Comparison of ENCODE assay signal across 17 mouse cellular contexts in the genomic region with DNA sequence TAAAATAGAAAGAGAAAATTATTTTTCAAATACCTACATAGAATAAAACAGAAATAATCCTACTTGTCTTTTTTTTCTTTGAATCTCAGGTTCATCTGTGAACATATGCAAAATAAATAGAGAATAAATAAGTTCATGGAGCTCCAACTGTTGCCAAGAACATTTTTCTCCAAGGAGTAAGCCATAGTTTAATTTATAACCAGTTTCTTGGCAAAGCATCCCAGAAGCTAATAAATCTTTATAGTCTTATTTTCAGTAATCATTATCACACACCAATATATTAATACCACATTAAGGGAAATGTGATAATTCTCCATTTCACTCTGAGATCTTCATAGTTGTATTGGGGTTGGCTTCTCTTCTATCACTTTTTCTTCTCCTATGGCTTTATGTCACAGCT.
DNase-seq lines count a peak whose midpoint lies in the region; TF ChIP-seq lines count a peak whose summit lies in the region.
"Had no signal": no experiment of that assay in that cellular context is flagged by ENCODE, and none has a peak within 500 bp of the region (broad histone marks: within the 10 kb centered on the region; RNA-seq: fewer than 3 reads in every experiment).

No protein-coding gene starts in this region.

- no peaks in the 10 kb centered on the region for H3K27me3 ChIP-seq in kidney, adult 2 months (replicated peaks; ENCODE audit: control insufficient read depth, insufficient read depth, low read length)
- H3K27me3 ChIP-seq: CH12.LX, Patski had no signal

- TF ChIP-seq CTCF in kidney, adult 2 months (conservative IDR thresholded peaks at IDR 0.05; ENCODE audit: insufficient read depth, insufficient read length, low read depth, low read length) = no peak

- H3K27ac ChIP-seq in kidney, adult 2 months (ENCODE audit: insufficient read depth, low read depth, low read length) = no peak overlapping the region

- H3K4me3 ChIP-seq in kidney, adult 2 months (ENCODE audit: insufficient read depth, low read depth, low read length) = no peak overlapping the region

- peak; percentile 75 for DNase-seq in kidney, adult 2 months
- DNase-seq in kidney, postnatal 14 days = no peak
- peak; percentile 83 for DNase-seq in kidney, adult 9 months
- no peak for DNase-seq in kidney, adult 11 months
- DNase-seq: adrenal gland, adult 2 months; adrenal gland, adult 8-10 months; adrenal gland, postnatal 10 days; adrenal gland, postnatal 14 days; adrenal gland, postnatal 25 days; adrenal gland, postnatal 36 days; B cell, adult 2 months; cerebellum, adult 11 months; cerebellum, adult 11-12 months; cerebellum, adult 18-20 months had no signal

- no peaks in the 10 kb centered on the region for H3K36me3 ChIP-seq in kidney, adult 2 months (ENCODE audit: control insufficient read depth, insufficient read depth, low read length)
- H3K36me3 ChIP-seq: G1E had no signal

- no peak for TF ChIP-seq POLR2A in kidney, adult 2 months (IDR thresholded peaks at IDR 0.05; ENCODE audit: low read depth, low read length)

- H3K4me1 ChIP-seq in kidney, adult 2 months (ENCODE audit: control insufficient read depth, insufficient read depth, low read length) = peaks cover 2% of the 10 kb centered on the region; the same call in 1 of the 2 replicates

Comparison
In these comparisons a context has a peak if more than half of its experiments do, and no peak if none do; other contexts are left out.
1. DNase-seq: peak in kidney, adult 2 months (single experiment) and kidney, adult 9 months (single experiment); none in kidney, postnatal 14 days (single experiment) and kidney, adult 11 months (single experiment).